Mouse (Mus musculus): ENCODE measurements around the gene Gm49366. TPM values are rescaled to one million over a fixed set of nuclear protein-coding genes. Genes with fewer than 3 reads are reported as not detected.
A peak's percentile ranks its signal among the peaks of the same experiment; 100 is the strongest.

Gene Gm49366
- polyA plus RNA-seq, 1 experiment = not detected

GRCm38 (mm10) chr12:84052609-84053008, 13.9 kb downstream of the Gm49366 start:
- Histone ChIP-seq H3K4me3 (ENCODE audit: low read depth, low read length) (no peak overlapping the region), H3K27ac (ENCODE audit: insufficient read depth, low read depth, low read length) (no peak overlapping the region), H3K4me1 (ENCODE audit: control insufficient read depth, insufficient read depth, insufficient read length, low read length) (peaks cover 3% of the 10 kb centered on the region; the same call in 1 of the 2 replicates), H3K36me3 (ENCODE audit: control insufficient read depth, insufficient read depth, low read length) (no peaks in the 10 kb centered on the region), H3K27me3 (ENCODE audit: control insufficient read depth, insufficient read depth, low read length) (peaks cover 12% of the 10 kb centered on the region)
- WGBS = 92% methylated on average over 7 of the region's 7 CpGs
- no peak for TF ChIP-seq POLR2A (IDR thresholded peaks at IDR 0.05; ENCODE audit: low read depth, low read length)
- no peak for TF ChIP-seq CTCF (IDR thresholded peaks at IDR 0.05; ENCODE audit: extremely low read depth, insufficient read length, insufficient replicate concordance, low read depth, low read length)

- Histone ChIP-seq H3K4me1 (ENCODE audit: control insufficient read depth, insufficient read depth, insufficient read length, low read length) (peaks cover 3% of the 10 kb centered on the region; the same call in 1 of the 2 replicates), H3K27ac (ENCODE audit: insufficient read depth, low read depth, low read length) (no peak overlapping the region)
- 7% methylated on average over 16 of the region's 16 CpGs for WGBS
These were observed 14.4 kb downstream of the Gm49366 start for GRCm38 (mm10) chr12:84053173-84053572.

GRCm38 (mm10) chr12:84053679-84054391, 15.1 kb downstream of the Gm49366 start:
- Histone ChIP-seq H3K27me3 (ENCODE audit: control insufficient read depth, insufficient read depth, low read length) (peaks cover 12% of the 10 kb centered on the region), H3K4me3 (ENCODE audit: low read depth, low read length) (peak overlapping the region; percentile 39), H3K4me1 (ENCODE audit: control insufficient read depth, insufficient read depth, insufficient read length, low read length) (peaks cover 3% of the 10 kb centered on the region; the same call in 1 of the 2 replicates), H3K36me3 (ENCODE audit: control insufficient read depth, insufficient read depth, low read length) (no peaks in the 10 kb centered on the region), H3K27ac (ENCODE audit: insufficient read depth, low read depth, low read length) (no peak overlapping the region)
- TF ChIP-seq CTCF (IDR thresholded peaks at IDR 0.05; ENCODE audit: extremely low read depth, insufficient read length, insufficient replicate concordance, low read depth, low read length) (no peak), POLR2A (IDR thresholded peaks at IDR 0.05; ENCODE audit: low read depth, low read length) (no peak)
- 3% methylated on average over 38 of the region's 46 CpGs for WGBS

More at GRCm38 (mm10) chr12:84053173-84053572, 14.4 kb downstream of the Gm49366 start:
- peak overlapping the region; percentile 39 for H3K4me3 ChIP-seq (ENCODE audit: low read depth, low read length)
- H3K27me3 ChIP-seq (ENCODE audit: control insufficient read depth, insufficient read depth, low read length) = peaks cover 12% of the 10 kb centered on the region
- no peak for TF ChIP-seq POLR2A (IDR thresholded peaks at IDR 0.05; ENCODE audit: low read depth, low read length)
- no peak for TF ChIP-seq CTCF (IDR thresholded peaks at IDR 0.05; ENCODE audit: extremely low read depth, insufficient read length, insufficient replicate concordance, low read depth, low read length)
- no peaks in the 10 kb centered on the region for H3K36me3 ChIP-seq (ENCODE audit: control insufficient read depth, insufficient read depth, low read length)

- 12% methylated on average over 2 of the region's 2 CpGs for WGBS
These were observed 22.2 kb downstream of the Gm49366 start for GRCm38 (mm10) chr12:84060946-84061345.

GRCm38 (mm10) chr12:84062336-84062735, 23.6 kb downstream of the Gm49366 start:
- WGBS = 81% methylated on average over 20 of the region's 20 CpGs

More at GRCm38 (mm10) chr12:84060946-84061345, 22.2 kb downstream of the Gm49366 start:
- H3K27ac ChIP-seq (ENCODE audit: insufficient read depth, low read depth, low read length) = no peak overlapping the region
- H3K36me3 ChIP-seq (ENCODE audit: control insufficient read depth, insufficient read depth, low read length) = no peaks in the 10 kb centered on the region
- TF ChIP-seq CTCF (IDR thresholded peaks at IDR 0.05; ENCODE audit: extremely low read depth, insufficient read length, insufficient replicate concordance, low read depth, low read length) (no peak), POLR2A (IDR thresholded peaks at IDR 0.05; ENCODE audit: low read depth, low read length) (no peak)
- no peaks in the 10 kb centered on the region for H3K4me1 ChIP-seq (ENCODE audit: control insufficient read depth, insufficient read depth, insufficient read length, low read length)
- H3K4me3 ChIP-seq (ENCODE audit: low read depth, low read length) = no peak overlapping the region
- H3K27me3 ChIP-seq (ENCODE audit: control insufficient read depth, insufficient read depth, low read length) = no peaks in the 10 kb centered on the region; the same call in 1 of the 2 replicates

GRCm38 (mm10) chr12:84063228-84063627, 24.5 kb downstream of the Gm49366 start:
- H3K4me3 ChIP-seq (ENCODE audit: low read depth, low read length) = no peak overlapping the region
- H3K4me1 ChIP-seq (ENCODE audit: control insufficient read depth, insufficient read depth, insufficient read length, low read length) = no peaks in the 10 kb centered on the region
- WGBS = 73% methylated on average over 5 of the region's 5 CpGs
- no peak overlapping the region for H3K27ac ChIP-seq (ENCODE audit: insufficient read depth, low read depth, low read length)
- TF ChIP-seq CTCF (IDR thresholded peaks at IDR 0.05; ENCODE audit: extremely low read depth, insufficient read length, insufficient replicate concordance, low read depth, low read length) (peak; percentile 50; the same call in 1 of the 2 replicates), POLR2A (IDR thresholded peaks at IDR 0.05; ENCODE audit: low read depth, low read length) (no peak)
- H3K36me3 ChIP-seq (ENCODE audit: control insufficient read depth, insufficient read depth, low read length) = no peaks in the 10 kb centered on the region
- no peaks in the 10 kb centered on the region; the same call in 1 of the 2 replicates for H3K27me3 ChIP-seq (ENCODE audit: control insufficient read depth, insufficient read depth, low read length)

More at GRCm38 (mm10) chr12:84062336-84062735, 23.6 kb downstream of the Gm49366 start:
- H3K27ac ChIP-seq (ENCODE audit: insufficient read depth, low read depth, low read length) = no peak overlapping the region
- no peaks in the 10 kb centered on the region; the same call in 1 of the 2 replicates for H3K27me3 ChIP-seq (ENCODE audit: control insufficient read depth, insufficient read depth, low read length)
- no peaks in the 10 kb centered on the region for H3K36me3 ChIP-seq (ENCODE audit: control insufficient read depth, insufficient read depth, low read length)
- H3K4me3 ChIP-seq (ENCODE audit: low read depth, low read length) = no peak overlapping the region
- no peaks in the 10 kb centered on the region for H3K4me1 ChIP-seq (ENCODE audit: control insufficient read depth, insufficient read depth, insufficient read length, low read length)
- TF ChIP-seq POLR2A (IDR thresholded peaks at IDR 0.05; ENCODE audit: low read depth, low read length) = no peak
- TF ChIP-seq CTCF (IDR thresholded peaks at IDR 0.05; ENCODE audit: extremely low read depth, insufficient read length, insufficient replicate concordance, low read depth, low read length) = no peak

GRCm38 (mm10) chr12:84063833-84064232, 25.1 kb downstream of the Gm49366 start:
- whole genome bisulfite sequencing = 76% methylated on average over 2 of the region's 2 CpGs
- H3K27me3 ChIP-seq (ENCODE audit: control insufficient read depth, insufficient read depth, low read length) = no peaks in the 10 kb centered on the region; the same call in 1 of the 2 replicates
- TF ChIP-seq POLR2A (IDR thresholded peaks at IDR 0.05; ENCODE audit: low read depth, low read length) = no peak
- TF ChIP-seq CTCF (IDR thresholded peaks at IDR 0.05; ENCODE audit: extremely low read depth, insufficient read length, insufficient replicate concordance, low read depth, low read length) = no peak
- no peak overlapping the region for H3K27ac ChIP-seq (ENCODE audit: insufficient read depth, low read depth, low read length)
- no peaks in the 10 kb centered on the region for H3K36me3 ChIP-seq (ENCODE audit: control insufficient read depth, insufficient read depth, low read length)
- H3K4me1 ChIP-seq (ENCODE audit: control insufficient read depth, insufficient read depth, insufficient read length, low read length) = no peaks in the 10 kb centered on the region
- no peak overlapping the region for H3K4me3 ChIP-seq (ENCODE audit: low read depth, low read length)
